Mouse (Mus musculus) heart, embryonic 14.5 days (tissue): Measurements from ENCODE around the gene Usp25. TPM values are rescaled to one million over a fixed set of nuclear protein-coding genes. Genes with fewer than 3 reads are reported as not detected.

Source experiments
- ATAC-seq: fragments of 200-750 bp; cut with Nextera tagmentation; 2 replicates; pipeline ENCODE4 v1.8.0; 2017; ENCODE audit warnings: low read depth, moderate TSS enrichment; ENCODE audit not compliant: insufficient number of reproducible peaks, insufficient read depth, low FRiP score
- H3K27ac ChIP-seq, 2 experiments: fragments of 200-500 bp in 1 of 2; fragments of 300-500 bp in 1 of 2; sonication (generic) in 1 of 2; replicated peaks in 1 of 2; 2 replicates each; pipeline ENCODE4 v1.5.1; 2012 to 2014; ENCODE audit warnings: low read depth in 2 of 2, low read length in 2 of 2, control low read depth in 1 of 2, mild to moderate bottlenecking in 1 of 2, mixed read lengths in 1 of 2; ENCODE audit not compliant: control insufficient read depth in 1 of 2, insufficient read depth in 1 of 2
- H3K27me3 ChIP-seq: fragments of 300-500 bp; sonication (generic); 2 replicates; pipeline ENCODE4 v1.6.1; 2014; ENCODE audit warnings: mild to moderate bottlenecking, low read length, control low read depth; ENCODE audit not compliant: control insufficient read depth, insufficient read depth
- H3K36me3 ChIP-seq: fragments of 300-500 bp; sonication (generic); 2 replicates; pipeline ENCODE4 v1.6.1; 2014; ENCODE audit warnings: mild to moderate bottlenecking, control low read depth, low read length, mixed read lengths; ENCODE audit not compliant: control insufficient read depth, insufficient read depth
- H3K4me1 ChIP-seq, 2 experiments: fragments of 200-500 bp in 1 of 2; fragments of 300-500 bp in 1 of 2; sonication (generic) in 1 of 2; 2 replicates each; pipeline ENCODE4 v1.6.1; 2012 to 2014; ENCODE audit warnings: low read length in 2 of 2, control low read depth in 1 of 2, mixed read lengths in 1 of 2; ENCODE audit not compliant: control insufficient read depth in 2 of 2, insufficient read depth in 2 of 2
- H3K4me2 ChIP-seq: fragments of 300-500 bp; sonication (generic); 2 replicates; pipeline ENCODE4 v1.6.1; 2014; ENCODE audit warnings: mild to moderate bottlenecking, low read length
- H3K4me3 ChIP-seq, 2 experiments: fragments of 200-500 bp in 1 of 2; fragments of 300-500 bp in 1 of 2; sonication (generic) in 1 of 2; 2 replicates each; pipeline ENCODE4 v1.5.1; 2012 to 2014; ENCODE audit warnings: low read length in 2 of 2, mild to moderate bottlenecking in 2 of 2, control low read depth in 1 of 2, low read depth in 1 of 2, moderate library complexity in 1 of 2; ENCODE audit not compliant: control insufficient read depth in 1 of 2, insufficient read depth in 1 of 2
- H3K9ac ChIP-seq: fragments of 300-500 bp; sonication (generic); 2 replicates; pipeline ENCODE4 v1.6.1; 2014; ENCODE audit warnings: mild to moderate bottlenecking, low read length
- H3K9me3 ChIP-seq: fragments of 300-500 bp; sonication (generic); 2 replicates; pipeline ENCODE4 v1.6.1; 2016; ENCODE audit warnings: low read length, control low read depth; ENCODE audit not compliant: control insufficient read depth
- WGBS: fragments of 180-500 bp; shearing (Covaris S2); extraction: QIAGEN DNeasy Blood & Tissue Kit; methylation state at CpG from one replicate; pipeline ENCODE4 v1.1.7; 2014; 5-methylcytosine and 5-hydroxymethylcytosine counted together
- polyA plus RNA-seq: library from polyadenylated mRNA; unstranded; fragments of >200 nt; fragmentation: Nextera tagmentation; extraction: Ambion mirVana; gene quantifications from 2 replicates; pipeline ENCODE4 v1.2.1, GENCODE M21; 2014

Gene Usp25
- polyA plus RNA-seq = 32.5 and 33.2 TPM in 2 replicates

DNA sequence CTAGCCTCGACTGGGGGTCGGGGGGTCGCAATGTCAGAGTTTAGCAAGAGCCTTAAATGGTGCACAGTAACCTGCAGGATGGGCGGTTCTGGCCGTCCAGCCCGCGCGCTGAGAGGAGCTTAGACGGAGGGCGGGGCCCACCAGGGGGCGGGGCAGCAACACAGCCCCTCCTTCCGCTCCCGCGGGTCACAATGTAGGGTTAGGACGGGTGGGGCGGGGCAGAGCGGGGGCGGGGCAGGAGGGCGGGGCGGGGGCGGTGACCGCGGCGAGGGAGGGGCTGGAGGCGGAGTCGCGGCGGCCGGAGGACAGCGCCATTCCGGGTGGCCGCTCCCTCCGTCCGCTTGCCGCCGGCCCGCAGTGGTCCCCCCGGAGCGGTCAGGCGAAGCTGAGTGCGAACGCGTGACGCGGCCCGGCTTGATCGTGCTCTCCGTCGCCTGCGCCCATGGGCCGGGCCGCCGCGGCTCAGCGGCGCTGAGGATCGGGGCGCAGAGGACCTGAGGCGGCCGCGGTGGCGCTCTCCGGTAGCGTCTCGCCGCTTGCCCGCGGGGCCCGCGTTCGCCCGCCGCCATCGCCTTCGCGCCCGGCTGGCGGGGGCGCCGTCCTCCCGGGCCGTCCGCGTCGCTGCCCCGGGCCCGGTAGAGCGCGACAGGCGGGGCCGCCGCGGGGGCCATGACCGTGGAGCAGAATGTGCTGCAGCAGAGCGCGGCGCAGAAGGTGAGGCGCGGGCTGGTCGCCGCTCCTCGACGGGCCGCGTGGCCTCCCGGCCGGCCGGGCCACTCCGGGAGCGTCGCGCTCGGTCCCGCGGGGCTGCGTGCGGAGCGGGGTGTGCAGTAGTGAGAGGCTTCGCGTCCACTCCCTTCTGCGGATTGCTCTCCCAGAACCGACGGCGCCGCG, at the start of gene Usp25:
Usp25 (plus strand) TSS at position 280 of the 894 bp plus-strand sequence.
- H3K4me2 ChIP-seq = peak within 1 kb of the TSS; percentile 73
- peaks cover 6 to 20% of the 10 kb centered on the region in 2 experiments for H3K4me1 ChIP-seq
- peak; percentile 94 for ATAC-seq
- H3K9me3 ChIP-seq = no peaks in the 10 kb centered on the region
- no peaks in the 10 kb centered on the region for H3K36me3 ChIP-seq
- peak within 1 kb of the TSS; percentile 91 to 92 for H3K4me3 ChIP-seq
- WGBS = under 1% methylated on average over 90 of the region's 126 CpGs
- peak within 1 kb of the TSS; percentile 84 to 94 for H3K27ac ChIP-seq
- peak within 1 kb of the TSS; percentile 97 for H3K9ac ChIP-seq
- H3K27me3 ChIP-seq = no peaks in the 10 kb centered on the region

DNA sequence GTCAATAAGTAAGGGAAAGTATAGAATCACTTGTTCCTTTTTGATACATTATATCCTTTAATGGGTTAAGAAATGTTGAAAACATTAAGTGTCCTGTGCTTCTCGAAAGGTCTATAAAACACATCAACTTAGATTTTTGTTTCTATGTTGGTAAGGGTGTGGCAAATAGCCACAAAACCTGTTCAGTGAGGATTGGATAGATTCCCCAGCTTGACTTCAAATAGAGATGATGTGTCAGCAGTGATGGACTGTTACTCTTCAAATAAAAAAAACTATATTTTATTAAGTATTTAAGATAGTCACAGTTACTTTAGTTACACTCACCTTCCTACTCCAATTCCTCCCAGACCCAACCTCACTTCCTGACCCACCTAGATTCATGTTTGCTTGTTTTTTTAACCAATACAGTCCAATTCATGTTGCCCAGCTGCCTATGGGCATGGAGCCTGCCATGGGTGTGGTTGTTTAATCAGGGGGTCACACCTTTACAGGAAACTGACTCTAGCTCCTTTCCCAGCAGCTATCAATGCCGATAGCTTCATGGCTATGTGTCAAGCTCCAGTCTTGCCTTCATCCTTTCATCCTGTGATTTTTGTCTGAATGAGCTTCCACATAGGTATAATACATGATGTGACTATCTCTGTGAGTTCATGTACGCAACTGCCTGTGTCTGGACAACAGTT, 45.8 kb upstream of the Usp25 start:
- Histone ChIP-seq H3K27me3 (no peaks in the 10 kb centered on the region), H3K9me3 (no peaks in the 10 kb centered on the region), H3K27ac (no peak overlapping the region), H3K4me1 (no peaks in the 10 kb centered on the region), H3K4me2 (no peak overlapping the region), H3K9ac (no peak overlapping the region), H3K36me3 (no peaks in the 10 kb centered on the region), H3K4me3 (no peak overlapping the region)
- 82% methylated on average over 3 of the region's 3 CpGs for WGBS
- ATAC-seq = no peak

DNA sequence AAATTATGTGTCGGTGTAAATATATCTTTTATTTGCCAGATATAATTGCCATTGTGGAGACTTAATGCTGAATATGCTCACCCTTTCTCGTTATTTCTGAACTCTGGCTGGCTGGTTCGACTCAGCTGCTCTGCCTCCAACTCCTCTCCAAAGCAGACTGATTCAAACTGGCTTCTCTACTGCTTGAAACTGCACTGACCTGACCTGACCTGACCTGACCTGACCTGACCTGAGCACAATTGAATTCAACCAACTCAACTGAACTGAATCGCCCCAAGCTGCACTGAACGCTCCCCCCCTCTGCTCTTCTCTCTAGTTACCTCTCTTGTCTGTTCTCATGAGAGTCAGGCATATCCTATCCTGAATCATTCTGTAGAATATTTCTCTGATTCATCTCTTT, 42.3 kb upstream of the Usp25 start:
- Histone ChIP-seq H3K27me3 (no peaks in the 10 kb centered on the region), H3K36me3 (no peaks in the 10 kb centered on the region), H3K4me2 (no peak overlapping the region), H3K9me3 (no peaks in the 10 kb centered on the region), H3K4me1 (no peaks in the 10 kb centered on the region), H3K9ac (no peak overlapping the region), H3K4me3 (no peak overlapping the region), H3K27ac (no peak overlapping the region)
- ATAC-seq = no peak
- WGBS = 80% methylated on average over 5 of the region's 5 CpGs

DNA sequence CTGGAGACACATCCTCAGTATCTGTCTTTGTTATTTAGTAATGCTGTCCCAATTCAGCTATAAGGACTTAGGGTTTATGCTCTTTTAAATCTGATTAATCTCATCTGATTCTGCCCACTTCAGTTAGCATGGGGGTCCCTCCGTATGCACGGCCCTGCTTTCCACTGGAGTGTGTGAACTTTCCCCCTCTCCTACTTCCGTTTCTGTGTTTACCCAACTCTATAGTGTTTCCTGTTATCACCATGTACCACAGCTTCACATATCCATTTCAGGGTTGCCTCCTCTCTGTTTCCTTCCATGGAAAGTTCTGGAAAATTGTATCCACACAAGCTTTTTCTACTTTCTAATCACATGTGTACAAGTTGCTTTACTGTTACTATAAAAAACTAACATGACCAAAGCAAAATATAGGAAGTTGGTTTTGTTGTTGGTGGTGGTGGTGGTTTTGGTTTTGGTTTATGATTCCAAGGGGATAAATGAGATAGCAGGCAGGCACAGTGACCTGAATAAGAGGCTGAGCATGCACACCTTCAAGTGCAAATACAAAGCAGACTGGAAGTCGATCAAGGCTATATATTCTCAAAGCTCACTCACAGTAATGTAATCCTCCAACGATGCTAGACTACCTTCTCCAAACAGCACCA, 36.6 kb upstream of the Usp25 start:
- Histone ChIP-seq H3K4me3 (no peak overlapping the region), H3K4me1 (no peaks in the 10 kb centered on the region), H3K27ac (no peak overlapping the region), H3K36me3 (no peaks in the 10 kb centered on the region), H3K9me3 (no peaks in the 10 kb centered on the region), H3K27me3 (no peaks in the 10 kb centered on the region), H3K4me2 (no peak overlapping the region), H3K9ac (no peak overlapping the region)
- no peak for ATAC-seq
- 70% methylated on average over 5 of the region's 5 CpGs for WGBS

- H3K4me3 ChIP-seq = no peak overlapping the region
- no peaks in the 10 kb centered on the region for H3K4me1 ChIP-seq
- ATAC-seq = no peak
- no peaks in the 10 kb centered on the region for H3K36me3 ChIP-seq
- H3K9me3 ChIP-seq = no peaks in the 10 kb centered on the region
- H3K27ac ChIP-seq = no peak overlapping the region
- H3K27me3 ChIP-seq = no peaks in the 10 kb centered on the region
- no peak overlapping the region for H3K4me2 ChIP-seq
- 82% methylated on average over 6 of the region's 6 CpGs for WGBS
- no peak overlapping the region for H3K9ac ChIP-seq
These were observed 29.8 kb upstream of the Usp25 start for GRCm38 (mm10) chr16:76983696-76984095.

GRCm38 (mm10) chr16:76987711-76988110, 25.8 kb upstream of the Usp25 start:
- Histone ChIP-seq H3K27ac (no peak overlapping the region), H3K4me1 (no peaks in the 10 kb centered on the region), H3K4me2 (no peak overlapping the region), H3K9ac (no peak overlapping the region), H3K36me3 (no peaks in the 10 kb centered on the region), H3K9me3 (no peaks in the 10 kb centered on the region), H3K4me3 (no peak overlapping the region), H3K27me3 (no peaks in the 10 kb centered on the region)
- 77% methylated on average over 4 of the region's 4 CpGs for WGBS
- ATAC-seq = no peak

GRCm38 (mm10) chr16:77003900-77004299, 9.6 kb upstream of the Usp25 start:
- Histone ChIP-seq H3K27ac (no peak overlapping the region), H3K9ac (no peak overlapping the region), H3K4me3 (no peak overlapping the region), H3K4me1 (no peaks in the 10 kb centered on the region), H3K9me3 (no peaks in the 10 kb centered on the region), H3K27me3 (no peaks in the 10 kb centered on the region), H3K36me3 (no peaks in the 10 kb centered on the region), H3K4me2 (no peak overlapping the region)
- no peak for ATAC-seq
- 72% methylated on average over 3 of the region's 3 CpGs for WGBS
